In the genomic region with DNA sequence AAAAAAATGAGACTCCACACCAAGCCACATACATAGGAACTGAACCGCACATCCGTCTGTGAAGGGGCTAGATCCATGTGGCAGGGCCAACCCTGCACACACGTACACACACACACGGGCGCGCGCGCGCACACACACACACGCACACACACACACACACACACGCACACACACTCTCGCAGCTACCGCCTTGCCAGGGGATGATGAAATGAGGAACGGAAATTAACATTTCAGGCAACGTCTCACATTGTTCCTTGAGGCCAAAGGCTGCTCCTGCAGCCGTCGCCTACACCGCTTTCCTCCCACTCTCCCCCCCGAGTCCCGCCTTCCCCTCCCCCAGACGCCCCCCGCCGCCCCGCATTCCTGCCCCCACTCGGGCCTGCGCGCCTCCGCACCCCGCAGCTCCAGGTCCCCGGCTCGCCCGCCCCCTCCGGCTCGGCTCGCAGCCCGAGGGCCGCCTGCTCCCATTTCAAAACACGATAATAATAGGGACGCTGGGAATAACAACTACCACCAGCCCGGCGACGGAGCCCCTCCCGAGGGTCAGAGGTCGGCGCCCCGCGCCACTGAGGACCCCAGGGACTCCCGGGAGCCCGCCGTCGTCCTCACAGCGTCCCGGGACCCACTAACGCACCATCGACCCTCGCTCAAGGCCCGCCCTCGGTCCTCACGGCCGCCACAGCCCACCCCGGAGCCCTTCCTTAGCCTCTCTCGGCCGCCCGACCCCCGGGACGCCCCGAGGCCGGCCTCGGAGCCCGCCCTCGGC, we compare ENCODE assay signal across 7 mouse cellular contexts. TPM values are rescaled to one million over a fixed set of nuclear protein-coding genes. Genes with fewer than 3 reads are reported as not detected.
A peak's percentile ranks its signal among the peaks of the same experiment; 100 is the strongest.
DNase-seq lines count a peak whose midpoint lies in the region; ATAC-seq lines count a peak whose summit lies in the region.

No protein-coding gene starts in this region.

- peak overlapping the region; percentile 97 for H3K27ac ChIP-seq in intestine, embryonic 16.5 days (ENCODE audit: low read length)
- peak overlapping the region; percentile 96 for H3K27ac ChIP-seq in limb, embryonic 11.5 days (replicated peaks; ENCODE audit: low read depth, low read length)
- peak overlapping the region; percentile 97 for H3K27ac ChIP-seq in midbrain, embryonic 13.5 days

- peak overlapping the region; percentile 79 for H3K4me2 ChIP-seq in intestine, embryonic 16.5 days (ENCODE audit: low read depth, low read length)
- H3K4me2 ChIP-seq in limb, embryonic 11.5 days (ENCODE audit: low read depth, severe bottlenecking): peak overlapping the region; percentile 79
- H3K4me2 ChIP-seq in midbrain, embryonic 13.5 days (replicated peaks): peak overlapping the region; percentile 79

- WGBS in intestine, embryonic 16.5 days: under 1% methylated on average over 71 of the region's 71 CpGs
- under 1% methylated on average over 52 of the region's 71 CpGs for WGBS in limb, embryonic 11.5 days
- under 1% methylated on average over 57 of the region's 71 CpGs for WGBS in midbrain, embryonic 13.5 days

- H3K27me3 ChIP-seq in intestine, embryonic 16.5 days (replicated peaks; ENCODE audit: control insufficient read depth, insufficient read depth, low read length): no peaks in the 10 kb centered on the region
- no peaks in the 10 kb centered on the region for H3K27me3 ChIP-seq in limb, embryonic 11.5 days (ENCODE audit: control insufficient read depth, insufficient read depth, low read length)
- no peaks in the 10 kb centered on the region for H3K27me3 ChIP-seq in midbrain, embryonic 13.5 days

- peaks cover 39% of the 10 kb centered on the region for H3K4me1 ChIP-seq in intestine, embryonic 16.5 days (ENCODE audit: control insufficient read depth, insufficient read depth, low read length)
- H3K4me1 ChIP-seq in limb, embryonic 11.5 days (ENCODE audit: control insufficient read depth, insufficient read depth, low read length): peaks cover 13% of the 10 kb centered on the region
- H3K4me1 ChIP-seq in midbrain, embryonic 13.5 days (replicated peaks): peaks cover 49% of the 10 kb centered on the region

- H3K4me3 ChIP-seq in intestine, embryonic 16.5 days (ENCODE audit: low read length): peak overlapping the region; percentile 98
- H3K4me3 ChIP-seq in limb, embryonic 11.5 days (ENCODE audit: low read depth, low read length): peak overlapping the region; percentile 88
- peak overlapping the region; percentile 100 for H3K4me3 ChIP-seq in midbrain, embryonic 13.5 days (replicated peaks)

- no peak for ATAC-seq in intestine, embryonic 16.5 days
- 0 out of 2 replicates have a peak, but pooled peaks have one; percentile 11 for ATAC-seq in limb, embryonic 11.5 days (ENCODE audit: insufficient number of reproducible peaks, low FRiP score, low TSS enrichment, low read depth)
- ATAC-seq in midbrain, embryonic 13.5 days: peak; percentile 6; the same call in 1 of the 2 replicates

- H3K9me3 ChIP-seq in intestine, embryonic 16.5 days (ENCODE audit: control insufficient read depth, low read length): no peaks in the 10 kb centered on the region
- H3K9me3 ChIP-seq in limb, embryonic 11.5 days (ENCODE audit: control insufficient read depth, low read length): no peaks in the 10 kb centered on the region
- no peaks in the 10 kb centered on the region for H3K9me3 ChIP-seq in midbrain, embryonic 13.5 days

- DNase-seq in adrenal gland, adult 18-20 months (ENCODE audit: low spot score in 2 of 2): peak; percentile 58 to 63
- peak; percentile 71 for DNase-seq in embryo, embryonic 10.5 days (ENCODE audit: low spot score)
- DNase-seq in gastrocnemius, postnatal 4 days (ENCODE audit: low spot score in 2 of 2): peak; percentile 34 to 56
- peak; percentile 69 for DNase-seq in limb, embryonic 11.5 days (ENCODE audit: low spot score)
- DNase-seq in spleen, adult 18-20 months: peak; percentile 71

- H3K36me3 ChIP-seq in intestine, embryonic 16.5 days (ENCODE audit: control insufficient read depth, insufficient read depth, low read length): no peaks in the 10 kb centered on the region
- no peaks in the 10 kb centered on the region for H3K36me3 ChIP-seq in limb, embryonic 11.5 days (ENCODE audit: control insufficient read depth, insufficient read depth, low read length)
- H3K36me3 ChIP-seq in midbrain, embryonic 13.5 days: no peaks in the 10 kb centered on the region

- peak overlapping the region; percentile 100 for H3K9ac ChIP-seq in intestine, embryonic 16.5 days (ENCODE audit: low read depth, low read length)
- peak overlapping the region; percentile 99 for H3K9ac ChIP-seq in limb, embryonic 11.5 days (ENCODE audit: low read length)
- H3K9ac ChIP-seq in midbrain, embryonic 13.5 days (replicated peaks): peak overlapping the region; percentile 99

RNA-seq across cellular contexts. Expression of a gene that starts 0.9 kb away (rescaled TPM):
- 10 to 100 TPM; 69.1 to 93.7 TPM for total RNA-seq in adrenal gland, adult 18-20 months (2021)
- 10 to 100 TPM; 81.1 to 92.9 TPM for total RNA-seq in gastrocnemius, postnatal 4 days (2021)
- polyA plus RNA-seq in intestine, embryonic 16.5 days (2015; fragmentation: Nextera tagmentation; extraction: Ambion mirVana): 19.2 and 19.5 TPM in 2 replicates
- 84.6 and 98.3 TPM in 2 replicates for polyA plus RNA-seq in limb, embryonic 11.5 days (2014; fragmentation: Nextera tagmentation; extraction: Ambion mirVana)
- 32.3 and 34.4 TPM in 2 replicates for polyA plus RNA-seq in midbrain, embryonic 13.5 days (2015; fragmentation: Nextera tagmentation; extraction: Ambion mirVana)

RNA-seq across cellular contexts. Expression of a gene that starts 21.6 kb away (rescaled TPM):
- total RNA-seq in adrenal gland, adult 18-20 months (2021): 10 to 100 TPM; 86.9 to 88.3 TPM
- 10 to 100 TPM; 61.0 to 63.2 TPM for total RNA-seq in gastrocnemius, postnatal 4 days (2021)
- 54.4 and 55.6 TPM in 2 replicates for polyA plus RNA-seq in intestine, embryonic 16.5 days (2015; fragmentation: Nextera tagmentation; extraction: Ambion mirVana)
- polyA plus RNA-seq in limb, embryonic 11.5 days (2014; fragmentation: Nextera tagmentation; extraction: Ambion mirVana): 45.0 and 45.4 TPM in 2 replicates
- 52.0 and 52.2 TPM in 2 replicates for polyA plus RNA-seq in midbrain, embryonic 13.5 days (2015; fragmentation: Nextera tagmentation; extraction: Ambion mirVana)
